Mouse (Mus musculus): Measurements from ENCODE around the gene Slc25a33. TPM values are rescaled to one million over a fixed set of nuclear protein-coding genes. Genes with fewer than 3 reads are reported as not detected.

The Slc25a33 gene
- total and polyA plus RNA-seq, 3 experiments, result 20.3 to 26.0 (median 22.3) TPM

GRCm38 (mm10) chr4:149789421-149790194 lies 15.5 kb upstream of the Slc25a33 start:
- TF ChIP-seq EP300 (IDR thresholded peaks at IDR 0.05; ENCODE audit: insufficient read depth, low read depth, low read length), result peak; percentile 78
- TF ChIP-seq POLR2A (IDR thresholded peaks at IDR 0.05; ENCODE audit: insufficient read depth, low read depth, low read length), result 0 out of 2 replicates have a peak, but pooled peaks have one; percentile 35
- no peak for TF ChIP-seq CTCF (IDR thresholded peaks at IDR 0.05)
- 67% methylated on average over 13 of the region's 13 CpGs for WGBS

GRCm38 (mm10) chr4:149784901-149785300 lies 10.8 kb upstream of the Slc25a33 start:
- Histone ChIP-seq H3K36me3 (ENCODE audit: control insufficient read depth, insufficient read depth, low read length) (no peaks in the 10 kb centered on the region), H3K79me2 (replicated peaks; ENCODE audit: control insufficient read depth, insufficient read depth, low read length) (no peaks in the 10 kb centered on the region), H3K4me3 (no peak overlapping the region), H3K9ac (ENCODE audit: low read depth, low read length) (0 out of 2 replicates have a peak overlapping the region, but pooled peaks have one; percentile 13), H3K27ac (peak overlapping the region; percentile 63), H3K27me3 (ENCODE audit: control insufficient read depth, insufficient read depth, low read length) (no peaks in the 10 kb centered on the region), H3K4me1 (ENCODE audit: control insufficient read depth, insufficient read depth, low read length) (peaks cover 12% of the 10 kb centered on the region)
- WGBS, result 65% methylated on average over 5 of the region's 5 CpGs
- no peak for TF ChIP-seq CTCF (IDR thresholded peaks at IDR 0.05)
- intact Hi-C loops (cut with DNase I), result no loop called here
- no peak for DNase-seq

More at GRCm38 (mm10) chr4:149789421-149790194, 15.5 kb upstream of the Slc25a33 start:
- H3K4me1 ChIP-seq (ENCODE audit: control insufficient read depth, insufficient read depth, low read length), result peaks cover 28% of the 10 kb centered on the region
- H3K27ac ChIP-seq, result peak overlapping the region; percentile 80
- H3K4me3 ChIP-seq, result no peak overlapping the region
- H3K9ac ChIP-seq (ENCODE audit: low read depth, low read length), result no peak overlapping the region
- no peaks in the 10 kb centered on the region for H3K27me3 ChIP-seq (ENCODE audit: control insufficient read depth, insufficient read depth, low read length)
- no peaks in the 10 kb centered on the region for H3K79me2 ChIP-seq (replicated peaks; ENCODE audit: control insufficient read depth, insufficient read depth, low read length)
- intact Hi-C loops (cut with DNase I), result no loop called here
- H3K36me3 ChIP-seq (ENCODE audit: control insufficient read depth, insufficient read depth, low read length), result peaks cover 5% of the 10 kb centered on the region
- DNase-seq, result peak; percentile 60

GRCm38 (mm10) chr4:149784371-149784770 lies 10.3 kb upstream of the Slc25a33 start:
- Histone ChIP-seq H3K27ac (peak overlapping the region; percentile 63), H3K36me3 (ENCODE audit: control insufficient read depth, insufficient read depth, low read length) (no peaks in the 10 kb centered on the region), H3K9ac (ENCODE audit: low read depth, low read length) (no peak overlapping the region), H3K79me2 (replicated peaks; ENCODE audit: control insufficient read depth, insufficient read depth, low read length) (no peaks in the 10 kb centered on the region), H3K4me3 (no peak overlapping the region), H3K4me1 (ENCODE audit: control insufficient read depth, insufficient read depth, low read length) (peaks cover 11% of the 10 kb centered on the region), H3K27me3 (ENCODE audit: control insufficient read depth, insufficient read depth, low read length) (no peaks in the 10 kb centered on the region)
- peak in 1 of 2 experiments; percentile 63 for DNase-seq
- TF ChIP-seq CTCF (IDR thresholded peaks at IDR 0.05), result no peak
- TF ChIP-seq EP300 (IDR thresholded peaks at IDR 0.05; ENCODE audit: insufficient read depth, low read depth, low read length), result peak; percentile 80
- intact Hi-C loops (cut with DNase I), result no loop called here
- 40% methylated on average over 9 of the region's 9 CpGs for WGBS

- TF ChIP-seq EP300 (IDR thresholded peaks at IDR 0.05; ENCODE audit: insufficient read depth, low read depth, low read length) (no peak), CTCF (IDR thresholded peaks at IDR 0.05) (no peak), POLR2A (IDR thresholded peaks at IDR 0.05; ENCODE audit: insufficient read depth, low read depth, low read length) (no peak)
- Histone ChIP-seq H3K9ac (ENCODE audit: low read depth, low read length) (no peak overlapping the region), H3K4me1 (ENCODE audit: control insufficient read depth, insufficient read depth, low read length) (peaks cover 11% of the 10 kb centered on the region), H3K4me3 (no peak overlapping the region), H3K27ac (no peak overlapping the region), H3K27me3 (ENCODE audit: control insufficient read depth, insufficient read depth, low read length) (no peaks in the 10 kb centered on the region), H3K79me2 (replicated peaks; ENCODE audit: control insufficient read depth, insufficient read depth, low read length) (no peaks in the 10 kb centered on the region), H3K36me3 (ENCODE audit: control insufficient read depth, insufficient read depth, low read length) (no peaks in the 10 kb centered on the region)
- DNase-seq, result no peak
- WGBS, result 61% methylated on average over 8 of the region's 8 CpGs
- intact Hi-C loops (cut with DNase I), result no loop called here
These were observed 8.9 kb upstream of the Slc25a33 start for GRCm38 (mm10) chr4:149782975-149783374.

- peaks cover 18% of the 10 kb centered on the region for H3K4me1 ChIP-seq (ENCODE audit: control insufficient read depth, insufficient read depth, low read length)
- H3K36me3 ChIP-seq (ENCODE audit: control insufficient read depth, insufficient read depth, low read length), result no peaks in the 10 kb centered on the region
- peak overlapping the region; percentile 30; the same call in 1 of the 2 replicates for H3K27ac ChIP-seq
- intact Hi-C loops (cut with DNase I), result no loop called here
- no peak overlapping the region for H3K9ac ChIP-seq (ENCODE audit: low read depth, low read length)
- DNase-seq, result peak in 1 of 2 experiments; percentile 52
- no peak overlapping the region for H3K4me3 ChIP-seq
- no peaks in the 10 kb centered on the region for H3K27me3 ChIP-seq (ENCODE audit: control insufficient read depth, insufficient read depth, low read length)
- H3K79me2 ChIP-seq (replicated peaks; ENCODE audit: control insufficient read depth, insufficient read depth, low read length), result no peaks in the 10 kb centered on the region
- WGBS, result 35% methylated on average over 13 of the region's 13 CpGs
- TF ChIP-seq POLR2A (IDR thresholded peaks at IDR 0.05; ENCODE audit: insufficient read depth, low read depth, low read length), result no peak; the same call in 1 of the 2 replicates
- TF ChIP-seq CTCF (IDR thresholded peaks at IDR 0.05), result no peak
- TF ChIP-seq EP300 (IDR thresholded peaks at IDR 0.05; ENCODE audit: insufficient read depth, low read depth, low read length), result no peak
These were observed 6.7 kb upstream of the Slc25a33 start for GRCm38 (mm10) chr4:149780565-149781356.
